Mouse (Mus musculus) liver, postnatal 0 days (tissue): Measurements from ENCODE around the gene Ccdc80.

Experiments used
- CTCF ChIP-seq: sonication (generic); IDR thresholded peaks from 2 replicates; pipeline ENCODE4 v1.5.1; 2016; ENCODE audit warnings: antibody characterized with exemption, low read depth
- EP300 ChIP-seq: IDR thresholded peaks from 2 replicates; pipeline ENCODE4 v1.6.1; 2016; ENCODE audit warnings: antibody characterized with exemption, low read depth, mild to moderate bottlenecking

GRCm38 (mm10) chr16:45100892-45101291 is 7.7 kb downstream of the Ccdc80 start:
- TF ChIP-seq CTCF, result no peak
- TF ChIP-seq EP300, result no peak
